Mouse (Mus musculus): ENCODE measurements around the gene Iars2. TPM values are rescaled to one million over a fixed set of nuclear protein-coding genes. Genes with fewer than 3 reads are reported as not detected.

The Iars2 gene
- total and polyA plus RNA-seq, 2 experiments from 2014 or later, result 15.2 to 38.1 TPM

- ATAC-seq (no peak), DNase-seq (no peak)
- Histone ChIP-seq H3K4me1 (ENCODE audit: insufficient read depth) (no peaks in the 10 kb centered on the region), H3K9me3 (ENCODE audit: low read length) (no peaks in the 10 kb centered on the region), H3K9ac (no peak overlapping the region), H3K27ac (ENCODE audit: low read depth, low read length) (no peak overlapping the region), H3K4me3 (ENCODE audit: low read depth, low read length) (no peak overlapping the region), H3K27me3 (ENCODE audit: insufficient read depth, low read length) (no peaks in the 10 kb centered on the region), H3K4me2 (ENCODE audit: low read depth) (no peak overlapping the region), H3K36me3 (ENCODE audit: insufficient read depth) (peaks cover 79% of the 10 kb centered on the region)
- 89% methylated on average over 10 of the region's 10 CpGs for WGBS
- TF ChIP-seq CTCF (IDR thresholded peaks at IDR 0.05; ENCODE audit: low read depth), result no peak
Observed at GRCm38 (mm10) chr1:185292646-185293360, 36.4 kb downstream of the Iars2 start.

- H3K4me2 ChIP-seq (ENCODE audit: low read depth), result no peak overlapping the region
- no peak overlapping the region for H3K9ac ChIP-seq
- H3K27me3 ChIP-seq (ENCODE audit: insufficient read depth, low read length), result no peaks in the 10 kb centered on the region
- peaks cover 75% of the 10 kb centered on the region for H3K36me3 ChIP-seq (ENCODE audit: insufficient read depth)
- TF ChIP-seq CTCF (IDR thresholded peaks at IDR 0.05; ENCODE audit: low read depth), result no peak
- H3K9me3 ChIP-seq (ENCODE audit: low read length), result no peaks in the 10 kb centered on the region
- 77% methylated on average over 4 of the region's 4 CpGs for WGBS
- H3K27ac ChIP-seq (ENCODE audit: low read depth, low read length), result no peak overlapping the region
- H3K4me1 ChIP-seq (ENCODE audit: insufficient read depth), result no peaks in the 10 kb centered on the region
- no peak for DNase-seq
- H3K4me3 ChIP-seq (ENCODE audit: low read depth, low read length), result no peak overlapping the region
- ATAC-seq, result no peak
Observed at GRCm38 (mm10) chr1:185291336-185291735, 37.9 kb downstream of the Iars2 start.

- H3K27me3 ChIP-seq (ENCODE audit: insufficient read depth, low read length), result no peaks in the 10 kb centered on the region
- DNase-seq (no peak), ATAC-seq (no peak)
- H3K4me3 ChIP-seq (ENCODE audit: low read depth, low read length), result no peak overlapping the region
- no peak overlapping the region for H3K4me2 ChIP-seq (ENCODE audit: low read depth)
- WGBS, result 69% methylated on average over 5 of the region's 5 CpGs
- H3K9me3 ChIP-seq (ENCODE audit: low read length), result no peaks in the 10 kb centered on the region
- H3K36me3 ChIP-seq (ENCODE audit: insufficient read depth), result peaks cover 72% of the 10 kb centered on the region
- no peak for TF ChIP-seq CTCF (IDR thresholded peaks at IDR 0.05; ENCODE audit: low read depth)
- no peak overlapping the region for H3K27ac ChIP-seq (ENCODE audit: low read depth, low read length)
- H3K4me1 ChIP-seq (ENCODE audit: insufficient read depth), result no peaks in the 10 kb centered on the region
- no peak overlapping the region for H3K9ac ChIP-seq
Observed at GRCm38 (mm10) chr1:185289231-185289630, 40.0 kb downstream of the Iars2 start.

- no peak overlapping the region for H3K9ac ChIP-seq
- peaks cover 69% of the 10 kb centered on the region for H3K36me3 ChIP-seq (ENCODE audit: insufficient read depth)
Observed at GRCm38 (mm10) chr1:185287066-185287465, 42.1 kb downstream of the Iars2 start.

GRCm38 (mm10) chr1:185285171-185285570, 44.0 kb downstream of the Iars2 start:
- Histone ChIP-seq H3K27ac (ENCODE audit: low read depth, low read length) (no peak overlapping the region), H3K9me3 (ENCODE audit: low read length) (no peaks in the 10 kb centered on the region), H3K4me2 (ENCODE audit: low read depth) (no peak overlapping the region), H3K36me3 (ENCODE audit: insufficient read depth) (peaks cover 70% of the 10 kb centered on the region), H3K27me3 (ENCODE audit: insufficient read depth, low read length) (no peaks in the 10 kb centered on the region), H3K4me1 (ENCODE audit: insufficient read depth) (no peaks in the 10 kb centered on the region), H3K9ac (no peak overlapping the region), H3K4me3 (ENCODE audit: low read depth, low read length) (no peak overlapping the region)
- 43% methylated on average over 4 of the region's 4 CpGs for WGBS
- no peak for TF ChIP-seq CTCF (IDR thresholded peaks at IDR 0.05; ENCODE audit: low read depth)
- peak; percentile 65 for ATAC-seq
- DNase-seq, result peak; percentile 55

More at GRCm38 (mm10) chr1:185287066-185287465, 42.1 kb downstream of the Iars2 start:
- Histone ChIP-seq H3K4me2 (ENCODE audit: low read depth) (no peak overlapping the region), H3K4me3 (ENCODE audit: low read depth, low read length) (no peak overlapping the region), H3K4me1 (ENCODE audit: insufficient read depth) (no peaks in the 10 kb centered on the region), H3K27ac (ENCODE audit: low read depth, low read length) (no peak overlapping the region), H3K9me3 (ENCODE audit: low read length) (no peaks in the 10 kb centered on the region), H3K27me3 (ENCODE audit: insufficient read depth, low read length) (no peaks in the 10 kb centered on the region)
- no peak for TF ChIP-seq CTCF (IDR thresholded peaks at IDR 0.05; ENCODE audit: low read depth)
- 94% methylated on average over 20 of the region's 20 CpGs for WGBS
- no peak for ATAC-seq
- DNase-seq, result no peak

GRCm38 (mm10) chr1:185284740-185285139, 44.5 kb downstream of the Iars2 start:
- H3K9me3 ChIP-seq (ENCODE audit: low read length), result no peaks in the 10 kb centered on the region
- TF ChIP-seq CTCF (IDR thresholded peaks at IDR 0.05; ENCODE audit: low read depth), result no peak
- no peak overlapping the region for H3K4me3 ChIP-seq (ENCODE audit: low read depth, low read length)
- no peak overlapping the region for H3K9ac ChIP-seq
- 38% methylated on average over 4 of the region's 4 CpGs for WGBS
- H3K27ac ChIP-seq (ENCODE audit: low read depth, low read length), result no peak overlapping the region
- H3K4me1 ChIP-seq (ENCODE audit: insufficient read depth), result no peaks in the 10 kb centered on the region
- peak; percentile 73 for DNase-seq
- H3K36me3 ChIP-seq (ENCODE audit: insufficient read depth), result peaks cover 70% of the 10 kb centered on the region
- H3K27me3 ChIP-seq (ENCODE audit: insufficient read depth, low read length), result no peaks in the 10 kb centered on the region
- peak; percentile 72 for ATAC-seq
- no peak overlapping the region for H3K4me2 ChIP-seq (ENCODE audit: low read depth)

GRCm38 (mm10) chr1:185283247-185283646, 45.9 kb downstream of the Iars2 start:
- no peak for TF ChIP-seq CTCF (IDR thresholded peaks at IDR 0.05; ENCODE audit: low read depth)
- Histone ChIP-seq H3K36me3 (ENCODE audit: insufficient read depth) (peaks cover 82% of the 10 kb centered on the region), H3K27ac (ENCODE audit: low read depth, low read length) (no peak overlapping the region), H3K9me3 (ENCODE audit: low read length) (no peaks in the 10 kb centered on the region), H3K27me3 (ENCODE audit: insufficient read depth, low read length) (no peaks in the 10 kb centered on the region), H3K4me2 (ENCODE audit: low read depth) (no peak overlapping the region), H3K4me3 (ENCODE audit: low read depth, low read length) (no peak overlapping the region), H3K9ac (no peak overlapping the region), H3K4me1 (ENCODE audit: insufficient read depth) (no peaks in the 10 kb centered on the region)
- 94% methylated on average over 15 of the region's 15 CpGs for WGBS
- ATAC-seq (no peak), DNase-seq (no peak)
